Mouse (Mus musculus) embryonic fibroblast, embryonic 13.5 days (primary cell): Measurements from ENCODE around the gene Rsph9. TPM values are rescaled to one million over a fixed set of nuclear protein-coding genes. Genes with fewer than 3 reads are reported as not detected.

Experiments used
- H3K27ac ChIP-seq: 2 replicates; pipeline ENCODE4 v1.5.1; 2012; ENCODE audit warnings: low read length, control low read depth, inconsistent platforms; ENCODE audit not compliant: insufficient read depth
- H3K4me1 ChIP-seq: 2 replicates; pipeline ENCODE4 v1.6.1; 2011; ENCODE audit warnings: low read length; ENCODE audit not compliant: control insufficient read depth, insufficient read depth
- H3K4me3 ChIP-seq: 2 replicates; pipeline ENCODE4 v1.5.1; 2011; ENCODE audit warnings: mild to moderate bottlenecking, control low read depth, low read length; ENCODE audit not compliant: insufficient read depth
- CTCF ChIP-seq: IDR thresholded peaks from 2 replicates; pipeline ENCODE4 v1.5.1; 2011; ENCODE audit warnings: mild to moderate bottlenecking, control low read depth, low read length, moderate library complexity, borderline replicate concordance; ENCODE audit not compliant: insufficient read depth
- POLR2A ChIP-seq: IDR thresholded peaks from 2 replicates; pipeline ENCODE4 v1.6.1; 2011; ENCODE audit warnings: low read depth, mild to moderate bottlenecking, control low read depth, low read length, moderate library complexity
- polyA plus RNA-seq: library from polyadenylated mRNA; stranded (reverse); fragments of >200 nt; gene quantifications from 2 replicates; pipeline ENCODE4 v1.2.4, GENCODE M21; 2011; ENCODE audit warnings: low read depth; ENCODE audit not compliant: missing spikeins, insufficient read length

Rsph9 gene
- polyA plus RNA-seq, 1 experiment, result 3.4 TPM

DNA sequence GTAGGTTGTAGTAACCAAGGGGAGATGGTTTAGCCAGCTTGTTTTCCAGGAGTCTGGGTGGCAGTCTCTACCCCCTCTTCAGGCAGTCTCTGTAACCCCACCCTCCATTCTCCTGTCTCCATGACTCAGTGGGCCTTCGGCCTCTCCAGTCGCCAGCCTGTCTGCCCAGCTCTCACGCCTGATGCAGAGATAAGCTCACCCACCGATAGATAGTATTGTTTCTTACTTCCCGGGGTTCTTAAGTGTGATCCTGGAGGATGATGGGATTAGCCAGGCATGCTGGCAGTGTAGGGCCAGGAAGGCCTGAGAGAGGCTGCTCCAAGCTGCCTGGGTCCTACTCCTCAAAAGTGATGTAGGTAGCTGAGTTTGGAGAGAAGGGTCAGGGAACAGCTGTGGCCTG is 63.0 kb downstream of the Rsph9 start:
- no peak overlapping the region for H3K27ac ChIP-seq
- H3K4me3 ChIP-seq, result no peak overlapping the region
- no peaks in the 10 kb centered on the region for H3K4me1 ChIP-seq
- TF ChIP-seq POLR2A (no peak), CTCF (no peak)

DNA sequence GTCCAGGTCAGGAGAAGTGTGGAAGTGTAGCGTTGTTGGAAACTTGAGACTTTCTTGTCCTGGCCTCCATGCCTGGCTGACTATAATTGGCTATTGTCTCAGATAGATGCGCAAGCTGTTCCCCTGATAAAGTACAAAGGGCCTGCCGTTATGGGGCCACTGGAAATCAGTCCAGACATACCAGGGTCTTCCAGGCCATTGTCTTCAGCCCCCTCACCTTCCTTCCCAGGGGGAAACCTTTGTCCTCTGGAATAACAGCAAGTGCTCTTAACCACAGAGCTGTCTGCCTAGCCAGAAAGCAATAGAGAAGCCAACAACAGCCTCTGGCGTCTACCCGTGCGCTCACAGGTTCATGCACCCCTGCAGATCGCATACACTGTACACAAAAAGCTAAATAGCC is 63.6 kb downstream of the Rsph9 start:
- Histone ChIP-seq H3K4me1 (no peaks in the 10 kb centered on the region), H3K27ac (no peak overlapping the region), H3K4me3 (no peak overlapping the region)
- TF ChIP-seq POLR2A (no peak), CTCF (no peak)

DNA sequence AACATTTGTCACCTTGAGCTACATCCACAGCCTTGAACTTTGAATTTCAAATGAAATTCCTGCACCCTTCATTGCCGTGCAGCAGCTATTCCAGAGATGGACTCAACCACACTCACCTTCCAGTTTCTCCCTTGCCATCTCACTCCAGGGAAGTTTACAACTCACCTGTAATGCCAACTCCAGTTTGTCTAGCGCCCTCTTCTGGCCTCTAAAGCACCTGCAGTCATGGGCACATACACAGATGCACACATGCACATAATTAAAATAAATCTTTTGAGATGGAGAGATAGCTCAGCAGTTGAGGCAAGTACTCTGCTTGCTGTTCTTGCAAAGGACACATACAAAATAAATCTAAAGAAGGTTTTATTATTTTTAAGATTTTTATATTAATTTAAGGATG is 65.0 kb downstream of the Rsph9 start:
- peaks cover 2% of the 10 kb centered on the region; the same call in 1 of the 2 replicates for H3K4me1 ChIP-seq
- TF ChIP-seq CTCF (no peak), POLR2A (no peak)
- H3K27ac ChIP-seq, result no peak overlapping the region
- H3K4me3 ChIP-seq, result no peak overlapping the region

DNA sequence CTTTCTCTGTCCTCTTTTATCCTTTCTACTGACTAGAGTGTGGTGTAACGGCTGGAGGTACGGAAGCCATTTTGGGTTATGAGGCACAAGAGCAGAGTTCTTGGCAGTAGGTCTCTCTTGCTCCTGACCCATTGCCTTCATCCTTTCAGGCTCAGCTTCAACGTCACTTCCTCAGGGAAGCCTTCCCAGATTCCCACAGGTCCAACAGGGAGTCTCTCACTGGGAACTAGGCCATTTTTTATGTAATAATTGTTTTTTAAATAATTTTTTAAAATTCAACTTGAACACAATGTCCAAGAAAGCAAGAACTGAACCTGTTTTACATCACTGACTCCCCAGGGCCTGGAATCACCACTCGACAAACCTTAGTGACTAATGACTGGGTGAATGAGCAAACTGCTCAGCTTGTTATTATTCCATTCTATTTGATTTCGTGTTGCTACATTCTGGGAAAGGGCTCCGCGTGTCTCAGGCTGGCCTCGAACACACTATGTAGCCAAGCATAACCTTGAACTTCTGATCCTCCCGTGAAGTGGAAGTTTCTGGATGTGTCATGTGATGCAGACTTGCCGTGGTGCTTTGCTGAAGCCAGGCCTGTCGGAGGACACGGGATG is 66.0 kb downstream of the Rsph9 start:
- peaks cover 2% of the 10 kb centered on the region; the same call in 1 of the 2 replicates for H3K4me1 ChIP-seq
- no peak for TF ChIP-seq POLR2A
- no peak for TF ChIP-seq CTCF
- H3K27ac ChIP-seq, result no peak overlapping the region
- no peak overlapping the region for H3K4me3 ChIP-seq

GRCm38 (mm10) chr17:46076260-46076551 is 67.8 kb downstream of the Rsph9 start:
- H3K4me1 ChIP-seq, result peaks cover 2% of the 10 kb centered on the region; the same call in 1 of the 2 replicates
- no peak overlapping the region for H3K27ac ChIP-seq
- TF ChIP-seq CTCF (no peak), POLR2A (no peak)
- H3K4me3 ChIP-seq, result no peak overlapping the region

DNA sequence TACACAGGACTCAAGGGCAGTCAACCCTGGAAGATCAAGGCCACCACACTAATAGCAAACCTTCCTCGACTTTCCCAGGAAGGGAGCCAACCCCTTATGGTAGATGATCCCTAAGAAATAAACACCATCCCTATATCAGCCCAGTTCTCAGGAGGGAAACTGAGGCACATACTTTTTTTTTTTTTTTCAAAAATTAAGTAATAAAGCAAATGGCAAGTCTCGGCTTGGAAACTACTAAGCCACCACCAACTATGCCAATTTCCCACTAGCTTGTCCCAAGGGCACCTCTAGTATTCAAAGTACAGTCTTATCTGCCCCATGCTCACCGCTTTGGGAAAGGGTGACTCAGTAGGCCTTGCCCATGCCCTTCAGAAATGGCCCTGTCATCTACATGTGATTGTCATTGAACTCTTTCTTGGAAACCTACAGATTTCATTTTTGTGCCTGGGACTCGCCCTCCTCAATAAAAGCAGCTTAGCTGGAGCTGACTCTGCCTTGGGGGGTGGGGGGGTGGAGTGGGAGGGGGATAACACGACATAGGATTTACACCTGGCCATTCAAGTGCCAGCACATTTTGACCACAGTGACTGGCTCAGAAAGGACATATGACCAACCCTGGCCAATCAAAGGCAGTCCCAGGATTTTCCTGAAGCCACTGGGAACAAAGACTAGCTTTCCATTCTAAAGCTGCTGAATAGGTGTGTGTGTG is 68.3 kb downstream of the Rsph9 start:
- peaks cover 2% of the 10 kb centered on the region; the same call in 1 of the 2 replicates for H3K4me1 ChIP-seq
- H3K4me3 ChIP-seq, result no peak overlapping the region
- TF ChIP-seq CTCF (no peak), POLR2A (no peak)
- no peak overlapping the region for H3K27ac ChIP-seq

DNA sequence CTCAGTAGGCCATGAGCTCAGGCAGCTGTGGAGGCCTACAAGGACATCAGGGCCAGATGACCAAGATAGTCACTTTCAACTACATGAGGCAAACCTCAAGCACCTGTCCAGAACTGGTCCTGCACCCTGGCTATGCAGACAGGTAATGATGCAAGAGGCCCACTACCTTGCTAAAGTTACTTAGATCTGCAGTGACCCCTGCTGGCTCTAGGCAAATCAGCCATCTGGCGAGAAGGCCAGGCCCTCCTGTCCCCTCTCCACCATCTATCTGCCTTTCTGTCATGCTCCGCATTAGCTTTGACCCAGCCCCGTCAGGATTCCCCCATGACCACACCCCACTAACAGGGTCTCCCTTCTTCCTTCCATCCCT is 68.9 kb downstream of the Rsph9 start:
- TF ChIP-seq CTCF (peak; percentile 52; the same call in 1 of the 2 replicates), POLR2A (no peak)

GRCm38 (mm10) chr17:46074398-46075115 is 69.5 kb downstream of the Rsph9 start:
- Histone ChIP-seq H3K4me1 (peaks cover 2% of the 10 kb centered on the region; the same call in 1 of the 2 replicates), H3K27ac (no peak overlapping the region), H3K4me3 (no peak overlapping the region)
- TF ChIP-seq POLR2A (no peak), CTCF (no peak)

More for the DNA sequence above, 68.9 kb downstream of the Rsph9 start:
- Histone ChIP-seq H3K4me3 (no peak overlapping the region), H3K4me1 (peaks cover 2% of the 10 kb centered on the region; the same call in 1 of the 2 replicates), H3K27ac (no peak overlapping the region)

DNA sequence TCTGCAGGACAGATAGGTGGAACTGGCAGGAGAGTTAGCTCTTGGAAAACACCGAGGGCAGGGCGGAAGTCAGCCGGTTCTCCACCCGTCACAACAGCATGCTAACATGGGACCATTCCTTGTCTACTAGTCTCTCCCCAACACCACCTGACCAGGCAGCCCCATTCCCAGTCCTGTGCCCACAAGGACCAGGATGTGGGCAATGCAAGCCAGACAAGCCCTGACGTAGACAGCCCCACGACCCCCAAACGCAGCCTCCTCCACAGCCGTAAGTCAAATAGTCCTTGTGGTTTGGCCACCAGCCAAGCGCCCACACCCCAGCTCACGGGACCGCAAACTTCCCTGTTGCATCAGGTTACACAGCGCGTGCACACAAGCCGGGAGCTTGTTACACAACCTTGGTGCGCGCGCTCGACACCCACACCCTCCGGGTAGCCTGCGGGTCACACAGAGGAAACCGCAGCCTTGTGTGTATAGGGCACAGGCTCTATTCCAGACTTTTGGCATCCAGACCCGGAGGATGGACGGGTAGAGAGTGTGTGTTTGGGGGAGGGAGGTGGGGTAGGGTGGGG is 70.2 kb downstream of the Rsph9 start:
- no peak overlapping the region for H3K27ac ChIP-seq
- TF ChIP-seq CTCF (no peak), POLR2A (no peak)
- no peak overlapping the region for H3K4me3 ChIP-seq
- H3K4me1 ChIP-seq, result peaks cover 2% of the 10 kb centered on the region; the same call in 1 of the 2 replicates

Other genes starting within 250 kb of the Rsph9 start
- 140 and 154 TPM in 2 replicates for gene Vegfa, start 111.8 kb downstream of the Rsph9 start, polyA plus RNA-seq
- gene Mrps18a, start 33.2 kb downstream of the Rsph9 start, polyA plus RNA-seq, result 47.2 and 57.4 TPM in 2 replicates
- 14.5 and 15.3 TPM in 2 replicates for gene Mad2l1bp, start 9.3 kb upstream of the Rsph9 start, polyA plus RNA-seq
- gene Gtpbp2, start 16.8 kb upstream of the Rsph9 start, polyA plus RNA-seq, result 46.1 and 61.2 TPM in 2 replicates
- gene Polh, start 58.4 kb upstream of the Rsph9 start, polyA plus RNA-seq, result 22.7 and 22.9 TPM in 2 replicates
- gene Xpo5, start 58.6 kb upstream of the Rsph9 start, polyA plus RNA-seq, result 55.2 and 58.0 TPM in 2 replicates
- gene Polr1c, start 103.8 kb upstream of the Rsph9 start, polyA plus RNA-seq, result 61.1 and 63.6 TPM in 2 replicates
- 114 and 133 TPM in 2 replicates for gene Yipf3, start 103.9 kb upstream of the Rsph9 start, polyA plus RNA-seq
- gene Lrrc73, start 109.3 kb upstream of the Rsph9 start, polyA plus RNA-seq, result 1.6 and 3.5 TPM in 2 replicates
- 60.8 and 63.2 TPM in 2 replicates for gene Tjap1, start 138.8 kb upstream of the Rsph9 start, polyA plus RNA-seq
- 2.6 and 3.3 TPM in 2 replicates for gene Dlk2, start 153.2 kb upstream of the Rsph9 start, polyA plus RNA-seq
- 3.5 and 3.9 TPM in 2 replicates for gene Abcc10, start 184.1 kb upstream of the Rsph9 start, polyA plus RNA-seq
- 24.1 and 32.6 TPM in 2 replicates for gene Zfp318, start 239.5 kb upstream of the Rsph9 start, polyA plus RNA-seq